Mouse (Mus musculus) layer of hippocampus, adult 8-10 months (tissue): ENCODE results near the gene Unc119. TPM values are rescaled to one million over a fixed set of nuclear protein-coding genes. Genes with fewer than 3 reads are reported as not detected.

Experiments used
- DNase-seq, 2 experiments: peaks; one replicate each; pipeline ENCODE4 v3.0.0; 2022; ENCODE audit warnings: low spot score in 2 of 2
- total RNA-seq, 4 experiments: library from RNA; stranded (reverse); gene quantifications; 2 replicates each; pipeline ENCODE4 v1.2.4; 2022

Gene Unc119
- total RNA-seq, result 10 to 100 TPM; 30.9 to 37.3 (median 34.9) TPM

- DNase-seq, result peak in 1 of 2 experiments; percentile 61
Measured at GRCm38 (mm10) chr11:78343381-78344327, at the start of gene Unc119. Gene Unc119 (plus strand): TSS chr11:78343482.

DNA sequence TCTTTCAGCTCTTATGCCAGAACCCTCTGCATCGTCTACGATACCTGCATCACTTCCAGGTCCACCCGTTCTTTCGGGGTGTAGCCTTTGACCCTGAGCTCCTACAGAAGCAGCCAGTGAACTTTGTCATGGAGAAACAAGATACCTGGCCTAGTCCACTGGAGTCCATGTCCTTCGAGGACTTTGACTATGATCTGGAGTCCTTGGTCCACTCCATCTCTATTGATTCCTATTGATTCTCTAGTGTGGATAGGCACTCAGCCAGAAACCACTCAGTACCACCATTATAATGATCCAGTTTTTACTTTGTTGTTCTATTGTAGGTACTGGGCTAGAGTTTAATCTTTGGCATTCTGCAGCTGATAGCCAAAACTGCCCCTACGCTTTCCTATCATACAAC, 48.7 kb upstream of the Unc119 start:
- DNase-seq, result no peak

DNA sequence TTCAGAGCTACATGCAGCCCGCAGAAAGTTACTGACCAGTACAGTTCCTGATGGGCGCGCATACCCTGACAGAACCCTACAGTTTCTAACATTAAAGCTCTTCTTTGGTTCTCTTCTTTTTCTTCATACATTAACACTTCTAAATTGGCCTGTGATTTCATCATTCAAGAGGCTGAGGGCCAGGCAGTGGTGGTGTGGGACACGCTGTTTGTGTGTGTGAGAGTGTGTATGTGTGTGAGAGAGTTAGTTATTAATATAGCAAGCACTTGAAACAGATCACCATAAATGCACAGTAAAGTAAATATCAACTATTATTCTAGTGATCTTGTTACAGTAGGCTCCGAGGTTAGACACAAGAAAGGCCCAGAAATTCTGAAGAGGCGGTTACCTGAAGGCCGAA, 42.4 kb upstream of the Unc119 start:
- DNase-seq, result no peak

- DNase-seq, result peak; percentile 89 to 92
Measured at GRCm38 (mm10) chr11:78301357-78302084, 41.8 kb upstream of the Unc119 start, which contains the start of gene Spag5. Gene Spag5 (plus strand): TSS chr11:78301529.

DNA sequence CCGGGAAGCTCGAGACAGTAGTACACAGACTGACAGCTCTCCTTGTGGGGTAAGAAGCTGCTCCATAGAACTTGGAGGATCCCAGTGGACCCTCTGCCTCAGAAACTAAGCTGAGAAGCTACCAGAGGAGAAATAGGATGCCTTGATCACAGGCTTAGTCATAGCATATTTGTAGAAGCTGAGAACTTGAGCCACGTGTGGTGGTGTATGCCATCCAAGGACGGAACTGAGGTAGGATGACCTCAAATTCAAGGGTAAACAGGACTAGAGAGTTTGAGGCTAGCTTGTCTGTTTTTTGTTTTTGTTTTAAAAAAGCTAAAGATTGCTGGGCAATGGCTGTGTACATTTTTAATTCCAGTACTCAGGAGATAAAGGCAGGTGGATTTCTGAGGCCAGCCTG, 38.0 kb upstream of the Unc119 start:
- no peak for DNase-seq

GRCm38 (mm10) chr11:78310861-78311511, 32.3 kb upstream of the Unc119 start:
- no peak for DNase-seq

- DNase-seq, result no peak
Measured at GRCm38 (mm10) chr11:78313662-78314061, 29.6 kb upstream of the Unc119 start.

GRCm38 (mm10) chr11:78318411-78318810, 24.9 kb upstream of the Unc119 start:
- DNase-seq, result no peak

DNA sequence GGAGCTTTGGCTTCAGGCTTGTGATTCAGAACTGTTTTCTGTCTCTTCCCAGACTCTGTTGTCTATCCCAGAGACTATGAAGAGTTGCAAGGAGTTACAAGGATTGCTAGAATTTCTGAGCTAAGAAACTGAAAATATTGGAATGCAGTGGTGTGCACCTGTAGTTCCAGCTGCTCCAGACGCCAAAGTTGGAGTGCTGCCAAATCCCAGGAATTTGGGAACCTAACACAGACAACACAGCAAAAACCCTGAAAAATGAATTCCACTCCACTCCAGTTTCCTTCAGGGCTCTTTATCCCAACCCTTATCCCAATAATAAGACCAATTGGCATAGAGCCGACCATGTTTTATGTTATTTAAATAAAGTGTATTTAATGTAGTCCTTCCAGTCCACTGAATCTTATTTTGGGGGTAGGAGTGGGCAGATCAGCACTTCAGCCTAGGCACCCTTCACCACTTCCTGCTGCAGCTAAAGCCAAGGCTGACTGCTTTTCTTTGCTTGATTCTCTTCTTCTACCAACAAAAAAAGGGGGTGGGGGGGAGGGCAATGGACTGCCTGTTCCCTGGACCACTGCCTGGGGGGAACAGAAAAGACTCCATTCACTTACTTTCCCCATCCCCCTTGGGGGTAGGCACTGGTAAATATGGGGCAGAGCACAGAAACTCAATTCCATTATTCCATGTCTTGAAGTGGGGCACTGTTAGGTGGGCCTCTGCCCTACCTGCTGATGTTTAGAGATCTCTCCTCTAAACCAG, 21.0 kb upstream of the Unc119 start:
- DNase-seq, result no peak

DNA sequence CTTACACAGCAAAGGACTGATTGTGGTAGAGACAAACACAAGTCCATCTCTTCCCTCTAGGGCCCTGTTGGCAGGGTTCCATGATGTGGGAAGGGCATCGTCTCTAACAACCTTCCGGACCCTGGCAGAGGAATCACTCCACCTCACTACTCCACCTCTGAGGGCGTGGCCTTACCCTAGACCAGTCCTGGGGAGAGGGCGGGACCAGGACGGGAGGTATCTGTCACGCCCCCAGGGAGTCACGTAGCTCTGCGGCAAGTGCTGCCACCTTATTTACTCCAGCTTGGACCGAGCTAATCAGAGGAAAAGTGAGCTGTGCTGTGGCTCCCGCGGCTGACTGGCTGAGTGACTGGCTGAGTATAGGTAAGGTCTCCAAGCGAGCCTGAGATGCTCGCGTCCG, 20.4 kb upstream of the Unc119 start, which contains the start of gene Aldoc:
Gene Aldoc (plus strand): TSS at position 109 of the 400 bp plus-strand sequence.
- DNase-seq, result peak; percentile 83 to 90

DNA sequence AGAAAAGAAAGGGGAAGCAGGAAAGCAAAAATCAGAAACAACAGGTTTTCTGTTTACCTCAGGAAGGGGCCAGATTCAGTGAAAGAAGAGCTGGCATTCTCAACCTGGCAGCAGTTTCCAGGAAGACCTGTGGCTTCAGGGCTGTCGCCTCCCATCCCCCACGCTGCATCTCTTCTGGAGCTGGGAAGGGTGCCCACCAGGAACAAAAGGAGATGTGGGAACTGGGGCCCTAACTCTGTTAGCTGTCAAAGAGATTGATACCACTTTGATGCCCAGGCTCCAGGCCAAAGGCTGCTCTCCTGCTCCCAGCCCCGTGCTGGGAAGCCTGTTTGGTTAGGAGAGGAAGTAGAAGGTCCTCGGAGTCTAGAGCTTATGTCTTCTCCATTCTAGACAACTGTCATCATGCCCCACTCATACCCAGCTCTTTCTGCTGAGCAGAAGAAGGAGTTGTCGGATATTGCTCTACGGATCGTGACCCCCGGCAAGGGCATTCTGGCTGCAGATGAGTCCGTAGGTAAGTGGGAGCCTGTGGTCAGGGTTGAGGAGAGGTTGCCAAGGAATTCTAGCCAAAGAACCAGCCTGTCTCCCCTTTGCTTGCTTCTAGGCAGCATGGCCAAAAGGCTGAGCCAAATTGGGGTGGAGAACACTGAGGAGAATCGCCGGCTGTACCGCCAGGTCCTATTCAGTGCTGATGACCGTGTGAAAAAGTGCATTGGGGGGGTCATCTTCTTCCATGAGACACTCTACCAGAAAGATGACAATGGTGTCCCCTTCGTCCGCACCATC, 19.1 kb upstream of the Unc119 start:
- no peak for DNase-seq

GRCm38 (mm10) chr11:78324965-78325364, 18.3 kb upstream of the Unc119 start:
- no peak for DNase-seq

DNA sequence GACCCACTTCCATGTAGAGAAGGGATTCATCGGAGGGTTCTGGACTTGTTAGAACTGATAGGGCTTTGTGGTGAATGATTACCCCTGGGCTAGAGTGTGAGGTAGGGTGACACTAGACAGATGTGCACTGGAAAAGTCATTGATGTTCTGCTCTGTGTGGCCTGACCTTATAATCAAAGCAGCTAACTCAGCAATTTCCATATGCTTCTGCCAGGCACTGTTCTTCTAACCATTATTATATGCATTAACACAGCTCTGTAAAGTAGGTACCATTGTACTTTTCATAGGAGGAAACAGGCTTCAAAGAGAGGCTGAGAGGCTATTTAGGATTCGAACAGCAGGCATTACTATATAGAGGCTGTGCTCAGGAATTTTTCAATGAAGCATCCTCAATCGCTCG, 16.1 kb upstream of the Unc119 start:
- no peak for DNase-seq

DNA sequence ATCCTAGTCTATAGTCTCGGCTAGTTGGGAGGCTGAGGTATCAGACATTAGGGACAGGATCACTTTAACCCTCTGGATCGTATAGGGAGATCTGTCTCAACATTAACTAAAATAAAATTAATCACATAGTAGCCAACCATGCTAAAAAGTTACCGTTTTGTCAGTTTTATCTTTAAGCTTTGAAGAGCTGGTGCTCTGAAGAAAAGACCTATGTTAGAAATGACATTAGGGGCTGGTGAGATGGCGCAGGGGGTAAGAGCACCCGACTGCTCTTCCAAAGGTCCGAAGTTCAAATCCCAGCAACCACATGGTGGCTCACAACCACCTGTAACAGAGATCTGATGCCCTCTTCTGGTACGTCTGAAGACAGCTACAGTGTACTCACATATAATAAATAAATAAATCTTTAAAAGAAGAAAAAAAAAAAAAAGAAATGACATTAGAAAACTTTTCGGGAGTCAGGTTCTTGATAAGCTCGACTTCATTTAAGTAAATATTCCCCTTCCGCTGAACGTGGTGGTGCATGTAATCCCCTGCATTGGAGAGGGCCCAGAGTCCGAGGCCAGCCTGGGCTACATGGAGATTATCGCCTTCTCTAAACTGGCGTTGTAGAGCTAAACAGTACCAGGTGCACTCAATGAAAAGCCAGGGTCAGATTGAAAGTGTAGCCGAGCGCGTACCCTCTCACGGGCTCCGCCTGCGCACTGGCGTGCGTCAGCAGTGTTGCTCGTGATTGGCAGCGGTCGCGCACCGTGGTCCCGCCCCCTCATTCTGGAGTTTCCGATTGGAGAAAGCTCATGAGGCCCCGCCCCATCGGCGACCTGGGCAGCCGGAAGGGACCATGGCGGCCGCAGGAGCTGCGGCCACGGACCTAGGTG, 15.4 kb upstream of the Unc119 start, which contains the start of gene Pigs:
Gene Pigs (plus strand): TSS at position 782 of the 878 bp plus-strand sequence.
- peak; percentile 92 to 96 for DNase-seq

DNA sequence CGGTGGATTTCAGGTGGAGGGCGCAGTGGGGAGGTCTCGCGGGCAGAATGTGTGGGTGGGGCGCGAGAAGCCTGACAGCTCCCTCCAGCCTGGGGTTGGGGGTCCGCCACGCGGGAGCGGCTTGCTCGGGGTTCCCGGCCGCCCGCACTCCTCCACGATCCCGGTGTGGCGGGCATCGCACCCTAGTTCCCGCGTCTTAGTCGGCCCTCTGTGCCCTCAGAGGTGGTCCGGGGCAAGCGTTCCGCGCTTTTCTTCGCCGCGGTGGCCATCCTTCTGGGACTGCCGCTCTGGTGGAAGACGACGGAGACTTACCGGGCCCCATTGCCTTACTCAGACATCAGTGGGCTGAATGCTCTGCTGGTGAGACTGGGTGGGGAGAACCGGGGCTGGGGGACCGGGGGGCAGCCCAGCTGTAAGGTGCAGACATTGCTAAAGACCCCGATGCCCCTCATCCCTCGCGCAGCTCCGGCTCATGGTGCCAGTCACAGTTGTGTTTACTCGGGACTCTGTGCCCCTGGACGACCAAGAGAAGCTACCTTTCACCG, 14.7 kb upstream of the Unc119 start:
- no peak for DNase-seq

DNA sequence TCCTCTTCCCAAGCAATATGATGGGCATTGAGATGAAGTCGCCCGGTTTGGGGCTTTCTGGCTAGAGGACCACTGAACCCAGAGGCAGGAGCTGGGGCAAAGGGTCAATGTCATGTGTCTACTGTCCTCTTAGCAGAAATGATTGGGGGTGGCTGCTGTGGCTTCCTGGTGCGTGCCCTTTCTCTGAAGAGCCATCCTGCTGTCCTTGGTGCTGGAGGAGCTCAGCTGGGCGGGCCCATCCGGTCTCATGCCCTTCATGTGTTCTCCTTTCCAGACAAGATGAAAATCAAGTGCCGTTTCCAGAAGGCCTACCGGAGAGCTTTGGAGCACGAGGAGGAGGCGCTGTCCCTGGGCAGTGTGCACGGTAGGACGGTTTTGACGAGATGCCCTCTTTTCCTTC, 10.6 kb upstream of the Unc119 start:
- DNase-seq, result no peak

GRCm38 (mm10) chr11:78333992-78334391, 9.3 kb upstream of the Unc119 start:
- DNase-seq, result no peak

GRCm38 (mm10) chr11:78337040-78337439, 6.2 kb upstream of the Unc119 start:
- no peak for DNase-seq

- no peak for DNase-seq
Measured at GRCm38 (mm10) chr11:78341702-78342101, 1.6 kb upstream of the Unc119 start.
